Mouse (Mus musculus): ENCODE data around the gene Zfp1. TPM values are rescaled to one million over a fixed set of nuclear protein-coding genes. Genes with fewer than 3 reads are reported as not detected.

Zfp1 gene
- polyA plus RNA-seq, 1 experiment: 7.2 TPM

- TF ChIP-seq GATA1 (IDR thresholded peaks at IDR 0.05; ENCODE audit: low read length): no peak
Measured at GRCm38 (mm10) chr8:111618273-111618672, 24.9 kb upstream of the Zfp1 start.

- no peak for TF ChIP-seq GATA1 (IDR thresholded peaks at IDR 0.05; ENCODE audit: low read length)
Measured at GRCm38 (mm10) chr8:111619936-111620335, 23.3 kb upstream of the Zfp1 start.

GRCm38 (mm10) chr8:111622104-111622503 is 21.1 kb upstream of the Zfp1 start:
- no peak for TF ChIP-seq GATA1 (IDR thresholded peaks at IDR 0.05; ENCODE audit: low read length)

GRCm38 (mm10) chr8:111622553-111622952 is 20.6 kb upstream of the Zfp1 start:
- no peak for TF ChIP-seq GATA1 (IDR thresholded peaks at IDR 0.05; ENCODE audit: low read length)

GRCm38 (mm10) chr8:111624081-111624852 is 18.9 kb upstream of the Zfp1 start:
- no peak for TF ChIP-seq GATA1 (IDR thresholded peaks at IDR 0.05; ENCODE audit: low read length)

- no peak for TF ChIP-seq GATA1 (IDR thresholded peaks at IDR 0.05; ENCODE audit: low read length)
Measured at GRCm38 (mm10) chr8:111624853-111625221, 18.4 kb upstream of the Zfp1 start.

GRCm38 (mm10) chr8:111625694-111626527 is 17.3 kb upstream of the Zfp1 start:
- TF ChIP-seq GATA1 (IDR thresholded peaks at IDR 0.05; ENCODE audit: low read length): no peak

GRCm38 (mm10) chr8:111626528-111626820 is 16.7 kb upstream of the Zfp1 start:
- TF ChIP-seq GATA1 (IDR thresholded peaks at IDR 0.05; ENCODE audit: low read length): no peak

- TF ChIP-seq GATA1 (IDR thresholded peaks at IDR 0.05; ENCODE audit: low read length): no peak
Measured at GRCm38 (mm10) chr8:111626933-111627332, 16.3 kb upstream of the Zfp1 start.

GRCm38 (mm10) chr8:111627923-111628322 is 15.3 kb upstream of the Zfp1 start:
- TF ChIP-seq GATA1 (IDR thresholded peaks at IDR 0.05; ENCODE audit: low read length): no peak

- TF ChIP-seq GATA1 (IDR thresholded peaks at IDR 0.05; ENCODE audit: low read length): no peak
Measured at GRCm38 (mm10) chr8:111628401-111628800, 14.8 kb upstream of the Zfp1 start.

- no peak for TF ChIP-seq GATA1 (IDR thresholded peaks at IDR 0.05; ENCODE audit: low read length)
Measured at GRCm38 (mm10) chr8:111628894-111629501, 14.2 kb upstream of the Zfp1 start.

- no peak for TF ChIP-seq GATA1 (IDR thresholded peaks at IDR 0.05; ENCODE audit: low read length)
Measured at GRCm38 (mm10) chr8:111630105-111630521, 13.1 kb upstream of the Zfp1 start, which contains the start of gene Ldhd. Gene Ldhd (minus strand): TSS chr8:111630374.

GRCm38 (mm10) chr8:111631589-111631988 is 11.6 kb upstream of the Zfp1 start:
- TF ChIP-seq GATA1 (IDR thresholded peaks at IDR 0.05; ENCODE audit: low read length): no peak

- no peak for TF ChIP-seq GATA1 (IDR thresholded peaks at IDR 0.05; ENCODE audit: low read length)
Measured at GRCm38 (mm10) chr8:111632976-111633375, 10.2 kb upstream of the Zfp1 start.

GRCm38 (mm10) chr8:111638086-111638485 is 5.1 kb upstream of the Zfp1 start:
- TF ChIP-seq GATA1 (IDR thresholded peaks at IDR 0.05; ENCODE audit: low read length): no peak
